Mouse (Mus musculus): ENCODE results near the gene Scn11a. TPM values are rescaled to one million over a fixed set of nuclear protein-coding genes. Genes with fewer than 3 reads are reported as not detected.

Gene Scn11a
- total and polyA plus RNA-seq, 3 experiments = 0.13 to 0.54 (median 0.13) TPM

- H3K36me3 ChIP-seq (replicated peaks in 1 of 2; ENCODE audit: control insufficient read depth in 1 of 2, insufficient read depth in 1 of 2, low read length in 1 of 2) = no peaks in the 10 kb centered on the region
- no peak overlapping the region for H3K27ac ChIP-seq (ENCODE audit: insufficient read depth, low read depth)
- no peak for DNase-seq (ENCODE audit: extremely low read depth)
- H3K79me2 ChIP-seq (replicated peaks; ENCODE audit: control insufficient read depth, extremely low read depth, insufficient read depth, poor library complexity, severe bottlenecking) = no peaks in the 10 kb centered on the region
- dilution Hi-C loops (cut with MboI; ENCODE audit: extremely low pct_ligation_motif_present, extremely low pct_unique_long_range_greater_than_20kb, low sequenced_read_pairs) = no loop called here
- TF ChIP-seq RAD21 (IDR thresholded peaks at IDR 0.05; ENCODE audit: low read depth, low read length) (peak; percentile 16), MYC (IDR thresholded peaks at IDR 0.05; ENCODE audit: low read depth, low read length) (no peak)
- in situ Hi-C loops (cut with MboI; ENCODE audit: low pct_ligation_motif_present, low pct_unique_long_range_greater_than_20kb, low sequenced_read_pairs) = no loop called here
- H3K9ac ChIP-seq (ENCODE audit: insufficient read depth, low read depth) = no peak overlapping the region
- H3K4me1 ChIP-seq (ENCODE audit: control insufficient read depth in 1 of 2, insufficient read depth in 2 of 2) = peaks cover 0 to 5% of the 10 kb centered on the region in 2 experiments; a peak in 2 of 4 replicates
- no peak overlapping the region for H3K4me3 ChIP-seq (replicated peaks in 1 of 3; ENCODE audit: low read depth in 2 of 3, low read length in 2 of 3, poor library complexity in 1 of 3)
- H3K27me3 ChIP-seq (replicated peaks) = no peaks in the 10 kb centered on the region
- H3K4me2 ChIP-seq (ENCODE audit: insufficient read depth, low read depth, poor library complexity, severe bottlenecking) = no peak overlapping the region
- peaks cover 5% of the 10 kb centered on the region for H3K9me3 ChIP-seq (replicated peaks; ENCODE audit: low read length)
These were observed 28.0 kb upstream of the Scn11a start for GRCm38 (mm10) chr9:119853071-119853846.

DNA sequence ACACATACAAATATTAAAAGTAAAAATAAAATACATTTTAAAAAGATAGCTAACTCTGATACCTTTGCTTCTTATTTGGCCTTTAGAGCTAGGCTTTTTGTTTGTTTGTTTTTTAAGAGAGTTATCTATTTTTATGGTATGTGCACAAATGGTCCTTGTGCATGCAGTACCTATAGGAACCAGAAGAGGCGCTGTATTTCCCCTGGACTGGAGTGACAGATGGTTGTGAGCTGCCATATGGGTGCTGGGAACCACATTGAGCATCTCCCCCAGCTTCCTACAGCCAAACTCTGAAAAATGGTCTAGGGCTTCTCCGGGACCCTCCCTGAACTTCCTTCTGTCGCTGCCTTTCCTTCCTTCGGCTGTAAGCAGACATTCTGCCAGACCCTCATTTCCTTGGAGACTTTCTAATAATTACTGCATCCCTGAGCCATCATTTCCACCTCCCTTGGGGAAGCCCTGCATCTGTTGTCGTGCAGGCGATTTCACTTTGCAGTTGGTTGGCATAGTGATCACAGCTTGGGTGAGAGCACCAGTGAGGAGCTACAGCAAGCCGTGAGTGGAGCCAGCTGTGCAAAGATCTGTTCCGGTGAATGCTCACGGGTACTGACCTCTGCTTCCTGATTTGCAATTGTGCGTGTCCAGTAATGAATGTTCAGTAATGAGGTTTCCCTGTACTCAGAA is 27.2 kb upstream of the Scn11a start:
- no peaks in the 10 kb centered on the region for H3K79me2 ChIP-seq (replicated peaks; ENCODE audit: control insufficient read depth, extremely low read depth, insufficient read depth, poor library complexity, severe bottlenecking)
- peaks cover 1 to 6% of the 10 kb centered on the region in 2 experiments for H3K4me1 ChIP-seq (ENCODE audit: control insufficient read depth in 1 of 2, insufficient read depth in 2 of 2)
- no peaks in the 10 kb centered on the region for H3K27me3 ChIP-seq (replicated peaks)
- no peaks in the 10 kb centered on the region for H3K36me3 ChIP-seq (replicated peaks in 1 of 2; ENCODE audit: control insufficient read depth in 1 of 2, insufficient read depth in 1 of 2, low read length in 1 of 2)
- no peak overlapping the region for H3K9ac ChIP-seq (ENCODE audit: insufficient read depth, low read depth)
- H3K4me3 ChIP-seq (replicated peaks in 1 of 3; ENCODE audit: low read depth in 2 of 3, low read length in 2 of 3, poor library complexity in 1 of 3) = no peak overlapping the region
- no peak overlapping the region for H3K27ac ChIP-seq (ENCODE audit: insufficient read depth, low read depth)
- in situ Hi-C loops (cut with MboI; ENCODE audit: low pct_ligation_motif_present, low pct_unique_long_range_greater_than_20kb, low sequenced_read_pairs) = no loop called here
- peak; percentile 20 for DNase-seq (ENCODE audit: extremely low read depth)
- TF ChIP-seq CTCF (conservative IDR thresholded peaks at IDR 0.05 in 1 of 2, IDR thresholded peaks at IDR 0.05 in 1 of 2; ENCODE audit: low read depth in 2 of 2, low read length in 2 of 2) (peak; percentile 22 to 47), GABPA (IDR thresholded peaks at IDR 0.05; ENCODE audit: insufficient replicate concordance, low read depth, low read length) (no peak), SIN3A (IDR thresholded peaks at IDR 0.05; ENCODE audit: low read length) (no peak), HCFC1 (IDR thresholded peaks at IDR 0.05; ENCODE audit: low read depth, low read length) (no peak)
- no peak overlapping the region for H3K4me2 ChIP-seq (ENCODE audit: insufficient read depth, low read depth, poor library complexity, severe bottlenecking)
- peaks cover 3% of the 10 kb centered on the region for H3K9me3 ChIP-seq (replicated peaks; ENCODE audit: low read length)
- dilution Hi-C loops (cut with MboI; ENCODE audit: extremely low pct_ligation_motif_present, extremely low pct_unique_long_range_greater_than_20kb, low sequenced_read_pairs) = no loop called here

DNA sequence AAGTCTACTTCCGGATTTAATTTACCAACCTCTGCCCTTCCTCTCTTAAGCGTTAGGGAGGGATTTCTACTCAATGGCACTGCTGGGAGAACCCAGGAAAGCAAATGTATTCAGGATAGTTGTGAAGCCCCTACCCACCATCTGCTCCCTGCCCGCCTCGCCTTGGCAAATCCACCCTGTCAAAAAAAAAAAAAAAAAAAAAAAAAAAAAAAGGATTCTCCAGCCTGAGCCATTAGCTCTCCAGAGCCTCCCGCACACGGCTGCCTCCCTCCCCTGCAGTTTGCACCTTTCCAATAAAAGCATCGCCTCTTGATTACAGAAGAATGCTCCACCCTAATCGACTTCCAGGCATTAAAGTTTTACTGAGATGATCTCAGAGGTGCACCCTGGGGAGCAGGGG is 24.0 kb upstream of the Scn11a start:
- Histone ChIP-seq H3K27me3 (replicated peaks) (no peaks in the 10 kb centered on the region), H3K79me2 (replicated peaks; ENCODE audit: control insufficient read depth, extremely low read depth, insufficient read depth, poor library complexity, severe bottlenecking) (no peaks in the 10 kb centered on the region), H3K36me3 (replicated peaks in 1 of 2; ENCODE audit: control insufficient read depth in 1 of 2, insufficient read depth in 1 of 2, low read length in 1 of 2) (no peaks in the 10 kb centered on the region), H3K9ac (ENCODE audit: insufficient read depth, low read depth) (no peak overlapping the region), H3K4me1 (ENCODE audit: control insufficient read depth in 1 of 2, insufficient read depth in 2 of 2) (peaks cover 3 to 34% of the 10 kb centered on the region in 2 experiments), H3K4me3 (replicated peaks in 1 of 3; ENCODE audit: low read depth in 2 of 3, low read length in 2 of 3, poor library complexity in 1 of 3) (no peak overlapping the region), H3K4me2 (ENCODE audit: insufficient read depth, low read depth, poor library complexity, severe bottlenecking) (no peak overlapping the region), H3K9me3 (replicated peaks; ENCODE audit: low read length) (no peaks in the 10 kb centered on the region), H3K27ac (ENCODE audit: insufficient read depth, low read depth) (no peak overlapping the region)
- dilution Hi-C loops (cut with MboI; ENCODE audit: extremely low pct_ligation_motif_present, extremely low pct_unique_long_range_greater_than_20kb, low sequenced_read_pairs) (no loop called here), in situ Hi-C loops (cut with MboI; ENCODE audit: low pct_ligation_motif_present, low pct_unique_long_range_greater_than_20kb, low sequenced_read_pairs) (loop anchor here (10.0 kb wide), 1 partner anchor 54 kb away; no protein-coding TSS in a partner anchor)
- TF ChIP-seq EP300 (IDR thresholded peaks at IDR 0.05; ENCODE audit: low read length) (no peak), GABPA (IDR thresholded peaks at IDR 0.05; ENCODE audit: insufficient replicate concordance, low read depth, low read length) (no peak), KAT2A (IDR thresholded peaks at IDR 0.05; ENCODE audit: insufficient replicate concordance, low read length) (no peak), JUND (conservative IDR thresholded peaks at IDR 0.05; ENCODE audit: low read depth, low read length) (no peak), IRF4 (IDR thresholded peaks at IDR 0.05; ENCODE audit: low read depth, low read length) (no peak), RCOR1 (conservative IDR thresholded peaks at IDR 0.05; ENCODE audit: low read depth, low read length) (no peak), USF1 (IDR thresholded peaks at IDR 0.05; ENCODE audit: low read depth, low read length) (no peak), CHD1 (IDR thresholded peaks at IDR 0.05; ENCODE audit: low read depth, low read length) (no peak), MXI1 (IDR thresholded peaks at IDR 0.05; ENCODE audit: low read depth, low read length) (no peak), TBP (conservative IDR thresholded peaks at IDR 0.05; ENCODE audit: low read depth, low read length) (no peak), JUN (IDR thresholded peaks at IDR 0.05; ENCODE audit: insufficient read depth, low read depth, low read length) (no peak), CTCF (conservative IDR thresholded peaks at IDR 0.05 in 1 of 2, IDR thresholded peaks at IDR 0.05 in 1 of 2; ENCODE audit: low read depth in 2 of 2, low read length in 2 of 2) (no peak), SIN3A (IDR thresholded peaks at IDR 0.05; ENCODE audit: low read length) (no peak)
- no peak for DNase-seq (ENCODE audit: extremely low read depth)

All from CH12.LX (cell line).